Mouse (Mus musculus) cerebellum, adult 2 months (tissue): ENCODE data around the gene Stx17.

Experiments used
- CTCF ChIP-seq: fragments of 200-500 bp; IDR thresholded peaks from 2 replicates; pipeline ENCODE4 v1.5.1; 2011; ENCODE audit warnings: low read depth, mild to moderate bottlenecking, control low read depth, low read length, moderate library complexity, borderline replicate concordance; ENCODE audit not compliant: insufficient read depth
- POLR2A ChIP-seq: fragments of 200-500 bp; IDR thresholded peaks from 2 replicates; pipeline ENCODE4 v1.6.1; 2011; ENCODE audit warnings: low read length, control low read depth, borderline replicate concordance; ENCODE audit not compliant: insufficient read depth

DNA sequence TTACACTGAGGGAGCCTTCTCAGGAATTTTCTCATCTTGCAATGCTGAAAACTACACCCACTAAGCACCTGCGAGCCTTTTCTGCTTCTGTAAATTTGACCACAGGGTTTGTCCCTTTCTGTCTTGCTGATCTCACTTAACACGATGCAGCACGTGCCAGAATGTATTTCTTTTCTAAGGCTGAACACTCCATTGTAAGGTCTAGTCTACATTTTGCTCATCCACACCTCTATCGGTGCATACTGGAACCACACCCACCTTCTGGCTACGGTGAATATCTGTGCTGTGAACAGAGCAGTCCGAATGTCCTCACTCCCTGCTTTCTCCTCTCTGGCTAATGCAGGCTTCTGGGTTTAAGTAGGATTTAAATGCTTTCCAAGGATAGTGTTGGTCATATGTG is 37.2 kb upstream of the Stx17 start:
- TF ChIP-seq CTCF (no peak), POLR2A (no peak)
